Mouse (Mus musculus) kidney, embryonic 14.5 days (tissue): Measurements from ENCODE around the gene Fmnl2. TPM values are rescaled to one million over a fixed set of nuclear protein-coding genes. Genes with fewer than 3 reads are reported as not detected.

ENCODE experiments used
- ATAC-seq: fragments of 200-750 bp; cut with Nextera tagmentation; 2 replicates; pipeline ENCODE4 v1.8.0; 2017; ENCODE audit warnings: moderate number of reproducible peaks, mild to moderate bottlenecking, moderate TSS enrichment, moderate library complexity; ENCODE audit not compliant: low FRiP score, low TSS enrichment
- H3K27ac ChIP-seq: fragments of 300-500 bp; sonication (generic); 2 replicates; pipeline ENCODE4 v1.5.1; 2014; ENCODE audit warnings: low read depth, mild to moderate bottlenecking, low read length, moderate library complexity, mixed read lengths
- H3K27me3 ChIP-seq: fragments of 300-500 bp; sonication (generic); 2 replicates; pipeline ENCODE4 v1.6.1; 2014; ENCODE audit warnings: mild to moderate bottlenecking, low read length; ENCODE audit not compliant: control insufficient read depth, insufficient read depth
- H3K36me3 ChIP-seq: fragments of 300-500 bp; sonication (generic); 2 replicates; pipeline ENCODE4 v1.6.1; 2014; ENCODE audit warnings: low read length, mixed read lengths; ENCODE audit not compliant: control insufficient read depth, insufficient read depth
- H3K4me1 ChIP-seq: fragments of 300-500 bp; sonication (generic); 2 replicates; pipeline ENCODE4 v1.6.1; 2014; ENCODE audit warnings: low read length, mixed read lengths; ENCODE audit not compliant: control insufficient read depth, insufficient read depth
- H3K4me2 ChIP-seq: fragments of 300-500 bp; sonication (generic); replicated peaks from 2 replicates; pipeline ENCODE4 v1.6.1; 2014; ENCODE audit warnings: low read depth, mild to moderate bottlenecking, low read length
- H3K4me3 ChIP-seq: fragments of 300-500 bp; sonication (generic); 2 replicates; pipeline ENCODE4 v1.5.1; 2014; ENCODE audit warnings: mild to moderate bottlenecking, low read length
- H3K9ac ChIP-seq: fragments of 300-500 bp; sonication (generic); 2 replicates; pipeline ENCODE4 v1.6.1; 2014; ENCODE audit warnings: low read depth, mild to moderate bottlenecking, low read length, moderate library complexity
- H3K9me3 ChIP-seq: fragments of 300-500 bp; sonication (generic); 2 replicates; pipeline ENCODE4 v1.6.1; 2016; ENCODE audit warnings: low read length; ENCODE audit not compliant: control insufficient read depth
- WGBS: fragments of 180-500 bp; shearing (Covaris S2); extraction: QIAGEN DNeasy Blood & Tissue Kit; methylation state at CpG from one replicate; pipeline ENCODE4 v1.1.7; 2014; 5-methylcytosine and 5-hydroxymethylcytosine counted together
- polyA plus RNA-seq: library from polyadenylated mRNA; unstranded; fragments of >200 nt; fragmentation: Nextera tagmentation; extraction: Ambion mirVana; gene quantifications from 2 replicates; pipeline ENCODE4 v1.2.1, GENCODE M21; 2014

Fmnl2 gene
- polyA plus RNA-seq, 1 experiment from 2014 or later, result 13.5 TPM

GRCm38 (mm10) chr2:53085617-53086202 is 228.1 kb downstream of the Fmnl2 start:
- H3K36me3 ChIP-seq, result no peaks in the 10 kb centered on the region
- ATAC-seq, result peak; percentile 26; the same call in 1 of the 2 replicates
- H3K4me1 ChIP-seq, result no peaks in the 10 kb centered on the region
- WGBS, result 59% methylated on average over 9 of the region's 9 CpGs
- H3K9ac ChIP-seq, result no peak overlapping the region
- H3K27me3 ChIP-seq, result no peaks in the 10 kb centered on the region
- H3K9me3 ChIP-seq, result no peaks in the 10 kb centered on the region
- H3K4me3 ChIP-seq, result no peak overlapping the region
- H3K4me2 ChIP-seq, result no peak overlapping the region
- no peak overlapping the region for H3K27ac ChIP-seq

DNA sequence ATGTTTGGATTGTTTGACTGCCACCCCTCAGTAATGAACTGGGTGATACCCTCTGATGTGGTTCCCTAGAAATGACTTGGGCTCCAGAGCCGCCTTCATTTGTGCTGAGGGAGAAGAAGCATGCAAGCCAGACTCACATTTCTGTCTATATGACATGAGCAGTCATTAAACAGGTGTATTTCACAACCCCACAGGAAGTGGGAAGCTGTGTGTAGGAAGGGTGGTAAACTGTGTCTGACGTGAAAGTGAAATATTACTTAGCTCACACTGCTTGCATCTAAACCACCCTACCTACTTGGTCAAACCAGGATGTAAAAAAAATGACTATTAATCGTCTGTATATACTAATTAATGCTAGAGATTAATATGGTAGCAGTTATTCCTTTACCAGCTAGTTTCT is 231.1 kb downstream of the Fmnl2 start:
- no peaks in the 10 kb centered on the region for H3K9me3 ChIP-seq
- H3K4me3 ChIP-seq, result no peak overlapping the region
- ATAC-seq, result no peak

DNA sequence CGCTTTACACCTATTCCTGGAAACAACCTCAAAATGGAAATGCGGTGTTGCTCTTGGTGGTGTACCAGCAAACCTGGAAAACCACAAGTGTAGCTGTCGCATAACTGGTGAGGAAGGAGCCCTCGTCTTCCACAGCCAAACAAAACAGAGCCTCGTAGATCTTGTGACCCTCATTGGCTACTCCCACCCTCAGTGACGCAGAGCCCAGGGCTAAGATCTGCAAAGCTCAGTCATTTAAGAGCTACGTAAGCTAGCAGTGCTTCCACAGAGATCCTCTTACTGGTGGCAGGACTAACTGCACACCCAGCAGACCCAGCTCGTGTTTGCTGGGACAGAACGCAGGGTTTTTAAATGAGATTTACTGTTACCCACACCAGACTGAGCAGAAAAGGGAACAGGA is 237.4 kb downstream of the Fmnl2 start:
- Histone ChIP-seq H3K9ac (no peak overlapping the region), H3K27me3 (no peaks in the 10 kb centered on the region), H3K27ac (no peak overlapping the region), H3K4me3 (no peak overlapping the region), H3K9me3 (no peaks in the 10 kb centered on the region), H3K36me3 (no peaks in the 10 kb centered on the region), H3K4me2 (no peak overlapping the region), H3K4me1 (no peaks in the 10 kb centered on the region)
- 64% methylated on average over 9 of the region's 9 CpGs for WGBS
- peak; percentile 57; the same call in 1 of the 2 replicates for ATAC-seq

More for the DNA sequence above, 231.1 kb downstream of the Fmnl2 start:
- H3K4me2 ChIP-seq, result no peak overlapping the region
- WGBS, result 88% methylated on average over 3 of the region's 3 CpGs
- H3K27ac ChIP-seq, result no peak overlapping the region
- no peaks in the 10 kb centered on the region for H3K4me1 ChIP-seq
- H3K27me3 ChIP-seq, result no peaks in the 10 kb centered on the region
- no peaks in the 10 kb centered on the region for H3K36me3 ChIP-seq
- no peak overlapping the region for H3K9ac ChIP-seq

DNA sequence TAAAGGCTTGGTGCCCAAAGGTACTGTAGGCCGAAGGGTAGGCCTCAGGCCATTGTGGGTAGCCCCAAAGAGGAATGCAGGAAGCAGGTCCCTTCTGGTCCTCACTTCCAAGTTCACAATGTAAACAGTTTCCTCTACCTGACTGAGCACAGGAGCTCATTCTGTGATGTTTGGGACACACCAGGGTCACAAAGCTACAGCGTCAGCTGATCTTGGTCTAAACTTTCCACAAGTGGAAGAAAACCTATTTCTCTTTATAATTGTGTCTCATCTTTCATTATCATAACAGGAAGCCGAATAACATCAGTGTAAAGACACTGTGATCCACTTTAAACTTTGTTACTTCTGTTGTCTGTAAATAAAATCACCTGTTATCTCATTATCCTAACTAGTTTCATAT is 237.8 kb downstream of the Fmnl2 start:
- Histone ChIP-seq H3K4me3 (no peak overlapping the region), H3K4me1 (no peaks in the 10 kb centered on the region), H3K27me3 (no peaks in the 10 kb centered on the region), H3K9ac (no peak overlapping the region), H3K9me3 (no peaks in the 10 kb centered on the region), H3K4me2 (no peak overlapping the region), H3K27ac (no peak overlapping the region), H3K36me3 (no peaks in the 10 kb centered on the region)
- 93% methylated on average over 3 of the region's 3 CpGs for WGBS
- 0 out of 2 replicates have a peak, but pooled peaks have one; percentile 35 for ATAC-seq

- no peak overlapping the region for H3K27ac ChIP-seq
- peaks cover 20% of the 10 kb centered on the region for H3K36me3 ChIP-seq
- 17% methylated on average over 2 of the region's 2 CpGs for WGBS
- H3K27me3 ChIP-seq, result no peaks in the 10 kb centered on the region
- H3K4me3 ChIP-seq, result no peak overlapping the region
- H3K9me3 ChIP-seq, result no peaks in the 10 kb centered on the region
- no peak overlapping the region for H3K9ac ChIP-seq
- no peak overlapping the region for H3K4me2 ChIP-seq
- no peaks in the 10 kb centered on the region for H3K4me1 ChIP-seq
- 0 out of 2 replicates have a peak, but pooled peaks have one; percentile 32 for ATAC-seq
Observed at GRCm38 (mm10) chr2:53100093-53100492, 242.4 kb downstream of the Fmnl2 start.

DNA sequence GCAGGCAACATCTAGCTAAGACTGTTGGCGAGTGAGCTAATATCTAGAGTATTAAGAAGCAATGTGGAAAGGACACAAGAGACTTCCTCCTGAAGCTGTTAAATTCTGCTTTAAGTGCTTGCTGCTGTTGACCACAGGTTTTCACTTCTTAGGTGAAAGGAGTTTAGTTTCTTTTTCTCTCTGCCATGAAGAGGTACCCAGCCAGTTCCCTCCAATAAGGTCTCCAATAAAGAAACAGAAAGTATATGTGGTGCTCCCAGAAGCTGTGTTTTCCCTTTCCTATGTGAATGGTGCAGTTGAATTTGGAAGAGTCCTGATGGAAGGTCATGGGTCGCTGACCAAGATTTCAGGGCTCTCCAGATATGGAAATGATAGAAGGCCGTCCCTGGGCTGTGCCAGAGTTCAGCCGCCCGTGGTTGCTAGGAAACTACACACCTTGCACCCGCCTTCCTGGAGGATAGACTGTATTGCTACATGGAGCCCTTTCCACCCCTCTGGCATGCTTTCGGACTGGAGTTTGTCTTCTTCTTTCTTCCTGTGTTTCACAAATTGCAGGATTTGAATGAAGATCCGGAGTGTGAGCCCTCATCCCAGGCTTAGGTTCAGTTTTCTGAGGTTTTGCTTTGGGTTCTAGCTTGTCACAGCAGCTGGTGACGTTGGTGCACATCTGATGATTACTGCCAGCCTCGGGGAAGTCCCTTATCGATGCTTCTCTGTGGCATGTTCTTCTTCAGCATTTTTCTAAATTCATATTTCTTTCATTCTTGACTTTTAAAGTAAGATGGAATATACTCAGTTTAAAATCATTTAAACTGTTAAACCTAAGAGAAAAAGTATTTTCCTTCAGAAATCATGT is 244.5 kb downstream of the Fmnl2 start:
- Histone ChIP-seq H3K27ac (no peak overlapping the region), H3K36me3 (peaks cover 40% of the 10 kb centered on the region), H3K4me3 (no peak overlapping the region), H3K4me1 (no peaks in the 10 kb centered on the region), H3K9ac (no peak overlapping the region), H3K9me3 (no peaks in the 10 kb centered on the region), H3K27me3 (no peaks in the 10 kb centered on the region), H3K4me2 (no peak overlapping the region)
- 79% methylated on average over 11 of the region's 11 CpGs for WGBS
- ATAC-seq, result no peak

GRCm38 (mm10) chr2:53102901-53103300 is 245.2 kb downstream of the Fmnl2 start:
- H3K36me3 ChIP-seq, result peaks cover 46% of the 10 kb centered on the region
- ATAC-seq, result no peak
- H3K4me2 ChIP-seq, result no peak overlapping the region
- no peak overlapping the region for H3K27ac ChIP-seq
- 92% methylated on average over 2 of the region's 2 CpGs for WGBS
- H3K9ac ChIP-seq, result no peak overlapping the region
- no peaks in the 10 kb centered on the region for H3K27me3 ChIP-seq
- no peaks in the 10 kb centered on the region for H3K4me1 ChIP-seq
- H3K4me3 ChIP-seq, result no peak overlapping the region
- H3K9me3 ChIP-seq, result no peaks in the 10 kb centered on the region

- no peak overlapping the region for H3K27ac ChIP-seq
- WGBS, result 96% methylated on average over 10 of the region's 10 CpGs
- ATAC-seq, result no peak
- no peaks in the 10 kb centered on the region for H3K9me3 ChIP-seq
- no peak overlapping the region for H3K4me2 ChIP-seq
- no peak overlapping the region for H3K9ac ChIP-seq
- no peaks in the 10 kb centered on the region for H3K27me3 ChIP-seq
- no peaks in the 10 kb centered on the region for H3K4me1 ChIP-seq
- H3K4me3 ChIP-seq, result no peak overlapping the region
- H3K36me3 ChIP-seq, result peaks cover 56% of the 10 kb centered on the region
Observed at GRCm38 (mm10) chr2:53105408-53105807, 247.7 kb downstream of the Fmnl2 start.

DNA sequence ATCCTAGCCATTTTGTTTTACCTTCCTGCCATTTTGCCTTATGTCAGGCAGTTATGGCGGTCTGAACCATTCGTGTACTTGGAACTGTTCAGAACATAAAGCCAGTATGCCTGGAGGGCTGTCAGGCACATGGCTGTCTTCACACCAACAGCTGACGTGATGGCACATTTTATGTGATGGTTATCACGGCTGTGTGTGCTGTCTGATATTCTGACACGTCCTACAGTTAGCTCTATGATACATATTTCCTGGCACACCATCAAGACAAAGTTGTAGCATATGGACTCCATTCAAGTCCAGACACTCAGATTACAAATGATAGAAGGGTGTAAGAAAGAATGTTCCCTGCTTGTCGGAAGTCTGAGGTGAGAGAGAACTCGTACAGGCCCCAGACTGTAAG is 248.4 kb downstream of the Fmnl2 start:
- no peak overlapping the region for H3K4me3 ChIP-seq
- 90% methylated on average over 7 of the region's 7 CpGs for WGBS
- no peaks in the 10 kb centered on the region for H3K27me3 ChIP-seq
- no peak overlapping the region for H3K9ac ChIP-seq
- H3K27ac ChIP-seq, result no peak overlapping the region
- no peak for ATAC-seq
- H3K9me3 ChIP-seq, result no peaks in the 10 kb centered on the region
- peaks cover 62% of the 10 kb centered on the region for H3K36me3 ChIP-seq
- no peaks in the 10 kb centered on the region for H3K4me1 ChIP-seq
- H3K4me2 ChIP-seq, result no peak overlapping the region
